Mouse (Mus musculus) lung, adult 2 months (tissue): ENCODE measurements around the gene Perm1. TPM values are rescaled to one million over a fixed set of nuclear protein-coding genes. Genes with fewer than 3 reads are reported as not detected.

Experiments used
- DNase-seq: peaks from one replicate; pipeline ENCODE4 v3.0.0; 2022
- H3K4me1 ChIP-seq: fragments of 200-500 bp; 2 replicates; pipeline ENCODE4 v1.6.1; 2011; ENCODE audit warnings: low read length; ENCODE audit not compliant: control insufficient read depth, insufficient read depth
- H3K4me3 ChIP-seq: fragments of 200-500 bp; replicated peaks from 2 replicates; pipeline ENCODE3; 2011; ENCODE audit warnings: low read depth, mild to moderate bottlenecking, control low read depth, low read length; ENCODE audit errors: extremely low read depth
- CTCF ChIP-seq: fragments of 200-500 bp; IDR thresholded peaks from 2 replicates; pipeline ENCODE4 v1.5.1; 2011; ENCODE audit warnings: mild to moderate bottlenecking, low read length, control low read depth; ENCODE audit not compliant: insufficient read depth
- POLR2A ChIP-seq: fragments of 200-500 bp; IDR thresholded peaks from 2 replicates; pipeline ENCODE4 v1.6.1; 2011; ENCODE audit warnings: low read depth, mild to moderate bottlenecking, control low read depth, low read length, borderline replicate concordance; ENCODE audit errors: extremely low read depth
- WGBS: fragments of 180-500 bp; shearing (Covaris S2); methylation state at CpG from one replicate; pipeline ENCODE4 v1.1.7; 2018; 5-methylcytosine and 5-hydroxymethylcytosine counted together
- polyA plus RNA-seq: library from polyadenylated mRNA; depleted of rRNA; stranded (reverse); fragments of >200 nt; gene quantifications from 2 replicates; pipeline ENCODE4 v1.2.3, GENCODE M21; 2012

Gene Perm1
- polyA plus RNA-seq, 1 experiment, result 6.0 TPM

DNA sequence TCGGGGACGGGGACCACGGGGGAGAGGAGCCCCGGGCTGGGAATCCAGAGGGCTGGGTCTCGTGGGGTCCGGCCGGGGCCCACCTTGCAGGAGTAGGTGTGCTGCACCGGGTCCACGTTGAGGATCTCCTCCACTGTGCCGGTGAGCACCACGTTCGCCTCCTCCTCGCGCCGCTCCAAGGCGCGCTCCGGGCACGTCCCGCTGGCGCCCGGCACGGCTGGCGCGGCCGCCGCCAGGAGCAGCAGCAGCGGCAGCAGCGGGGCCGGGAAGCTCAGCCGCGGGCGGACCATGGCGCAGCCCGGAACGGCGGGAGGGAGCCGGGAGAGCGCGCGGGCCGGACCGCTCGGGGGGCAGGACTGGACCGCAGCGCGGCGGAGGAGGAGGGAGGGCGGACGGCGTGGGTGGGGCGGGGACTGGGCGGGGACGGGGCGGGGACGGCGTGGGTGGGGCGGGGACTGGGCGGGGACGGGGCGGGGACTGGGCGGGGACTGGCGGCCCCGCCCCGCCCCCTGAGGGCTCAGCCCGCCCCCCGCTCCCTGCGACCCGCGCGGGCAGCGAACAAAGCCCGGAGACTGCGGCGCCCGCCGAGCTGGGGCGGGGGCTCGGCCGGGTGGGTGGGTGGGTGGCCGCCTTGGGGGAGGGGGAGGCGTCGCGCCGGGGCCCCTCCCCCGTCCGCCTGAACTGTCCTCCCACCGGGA is 18.4 kb upstream of the Perm1 start, which contains the start of gene Agrn:
Agrn (minus strand) TSS at position 358 of the 698 bp plus-strand sequence.
- Histone ChIP-seq H3K4me3 (peak within 1 kb of the TSS; percentile 84), H3K4me1 (peaks cover 4% of the 10 kb centered on the region; the same call in 1 of the 2 replicates)
- 2% methylated on average over 53 of the region's 88 CpGs for WGBS
- peak; percentile 72 for DNase-seq
- TF ChIP-seq CTCF, result no peak
- TF ChIP-seq POLR2A, result peak; percentile 57; the same call in 1 of the 2 replicates

DNA sequence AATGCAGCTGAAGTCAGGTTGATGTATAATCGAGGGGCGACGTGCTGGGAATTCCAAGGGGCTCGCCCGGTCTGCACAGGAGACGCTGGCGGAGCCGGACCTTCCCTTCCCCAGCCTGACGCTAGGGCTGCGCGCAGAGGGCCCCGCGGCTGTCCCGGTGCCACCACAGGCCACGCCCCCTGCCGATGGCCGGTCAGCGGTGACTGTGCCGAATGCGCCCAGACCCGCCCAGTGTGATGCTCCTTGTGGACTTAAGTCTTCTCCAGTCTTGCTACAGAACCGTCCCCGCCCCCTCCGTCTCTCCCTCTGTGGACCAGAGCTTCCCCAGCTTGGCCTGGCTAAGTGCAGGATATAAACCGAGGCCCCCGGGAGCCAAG is 17.9 kb upstream of the Perm1 start:
- under 1% methylated on average over 26 of the region's 26 CpGs for WGBS

DNA sequence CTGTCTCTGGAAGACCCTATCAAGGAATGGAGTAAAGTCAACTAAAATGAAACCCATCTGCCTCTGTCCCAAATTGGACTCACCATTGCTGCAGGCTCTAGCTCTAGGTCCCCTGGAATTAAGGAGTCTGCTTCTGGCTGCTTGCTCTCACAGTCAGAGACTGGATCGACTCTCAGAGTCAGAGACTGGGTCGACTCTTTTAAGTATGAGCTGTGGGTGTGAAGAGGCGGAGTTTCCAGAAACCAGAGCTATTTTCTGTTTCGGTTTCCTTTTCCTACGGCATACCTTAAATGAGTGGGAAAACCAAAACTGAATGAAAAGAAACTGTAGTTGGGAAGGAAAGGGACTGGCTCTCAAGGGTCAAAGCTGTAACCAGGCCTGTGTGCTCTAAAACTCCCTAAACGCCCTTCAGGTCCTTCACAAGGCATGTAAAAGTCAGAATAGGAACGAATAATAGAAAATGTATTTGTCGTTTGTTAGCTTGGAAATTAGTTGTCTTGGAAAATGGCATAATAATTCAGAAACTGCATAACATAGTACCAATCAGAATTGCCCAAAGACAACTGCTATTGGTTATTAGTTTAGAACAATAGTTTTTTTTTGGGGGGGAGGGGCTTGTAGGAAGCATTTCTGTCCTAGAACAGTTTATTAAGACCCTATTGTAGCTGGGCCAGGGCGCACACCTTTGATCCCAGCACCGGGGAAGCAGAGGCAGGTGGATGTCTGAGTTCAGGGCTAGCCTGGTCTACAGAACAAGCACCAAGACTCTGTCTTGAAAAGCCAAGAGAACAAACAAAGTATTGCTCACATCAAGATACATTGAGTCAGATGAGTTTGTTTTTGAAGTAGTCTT is 14.8 kb upstream of the Perm1 start, which contains the start of gene Isg15:
Isg15 (minus strand) TSS at position 196 of the 853 bp plus-strand sequence.
- Histone ChIP-seq H3K4me3 (peak within 1 kb of the TSS; percentile 63), H3K4me1 (peaks cover 9% of the 10 kb centered on the region)
- DNase-seq, result no peak
- peak; percentile 50; the same call in 1 of the 2 replicates for TF ChIP-seq POLR2A
- TF ChIP-seq CTCF, result no peak
- WGBS, result 33% methylated on average over 10 of the region's 10 CpGs

More for the DNA sequence above, 17.9 kb upstream of the Perm1 start:
- Histone ChIP-seq H3K4me3 (peak overlapping the region; percentile 84), H3K4me1 (peaks cover 4% of the 10 kb centered on the region; the same call in 1 of the 2 replicates)
- TF ChIP-seq POLR2A, result peak; percentile 46; the same call in 1 of the 2 replicates
- no peak for TF ChIP-seq CTCF
- peak; percentile 81 for DNase-seq

DNA sequence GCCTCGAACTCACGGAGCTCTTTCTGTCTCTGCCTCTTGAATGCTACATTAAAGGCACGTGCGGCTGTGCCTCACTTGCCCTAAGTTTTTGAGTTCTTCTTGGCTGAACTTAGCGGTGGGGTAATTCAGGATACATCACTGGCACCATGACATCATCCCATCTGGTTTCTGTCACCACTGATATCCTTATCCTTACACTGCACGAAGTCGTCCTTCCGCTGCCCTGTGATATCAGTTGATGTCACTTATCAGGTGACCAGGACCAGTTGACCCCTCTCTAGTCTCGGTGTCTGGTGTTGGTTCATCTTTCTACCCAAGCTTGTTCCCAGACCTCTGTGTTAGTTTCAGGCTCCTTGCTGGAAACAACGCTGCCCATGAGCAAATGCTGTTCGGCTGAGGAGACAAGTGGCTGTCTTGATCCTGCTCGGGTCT is 13.2 kb upstream of the Perm1 start:
- H3K4me3 ChIP-seq, result peak overlapping the region; percentile 52
- H3K4me1 ChIP-seq, result peaks cover 7% of the 10 kb centered on the region
- DNase-seq, result no peak
- 39% methylated on average over 12 of the region's 12 CpGs for WGBS
- TF ChIP-seq POLR2A, result no peak
- no peak for TF ChIP-seq CTCF

DNA sequence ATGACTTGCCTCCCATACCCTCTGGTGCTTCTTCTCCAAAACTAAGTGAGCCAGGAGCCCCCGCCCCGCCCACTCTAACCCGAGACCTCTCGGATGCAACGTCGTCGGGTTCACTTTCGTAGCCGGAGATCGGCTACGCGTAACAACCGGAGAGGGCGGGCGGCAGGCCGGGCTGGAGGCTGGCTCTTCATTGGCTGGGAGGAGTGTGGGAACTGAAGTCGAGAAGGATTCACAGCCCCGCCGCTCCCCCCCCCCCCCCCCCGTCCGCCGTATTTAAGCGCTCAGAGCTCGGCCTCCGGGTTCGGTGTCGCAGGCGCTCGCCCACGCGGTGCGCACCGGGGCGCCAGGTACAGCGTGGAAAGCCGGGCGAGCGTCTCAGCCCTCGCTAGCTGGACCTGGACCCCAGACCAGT is 12.7 kb upstream of the Perm1 start, which contains the start of gene AW011738:
AW011738 (plus strand) TSS at position 304 of the 412 bp plus-strand sequence.
- 0% methylated on average over 36 of the region's 39 CpGs for WGBS
- TF ChIP-seq CTCF (no peak), POLR2A (peak; percentile 69)
- Histone ChIP-seq H3K4me3 (peak within 1 kb of the TSS; percentile 87), H3K4me1 (peaks cover 7% of the 10 kb centered on the region)
- DNase-seq, result peak; percentile 61

DNA sequence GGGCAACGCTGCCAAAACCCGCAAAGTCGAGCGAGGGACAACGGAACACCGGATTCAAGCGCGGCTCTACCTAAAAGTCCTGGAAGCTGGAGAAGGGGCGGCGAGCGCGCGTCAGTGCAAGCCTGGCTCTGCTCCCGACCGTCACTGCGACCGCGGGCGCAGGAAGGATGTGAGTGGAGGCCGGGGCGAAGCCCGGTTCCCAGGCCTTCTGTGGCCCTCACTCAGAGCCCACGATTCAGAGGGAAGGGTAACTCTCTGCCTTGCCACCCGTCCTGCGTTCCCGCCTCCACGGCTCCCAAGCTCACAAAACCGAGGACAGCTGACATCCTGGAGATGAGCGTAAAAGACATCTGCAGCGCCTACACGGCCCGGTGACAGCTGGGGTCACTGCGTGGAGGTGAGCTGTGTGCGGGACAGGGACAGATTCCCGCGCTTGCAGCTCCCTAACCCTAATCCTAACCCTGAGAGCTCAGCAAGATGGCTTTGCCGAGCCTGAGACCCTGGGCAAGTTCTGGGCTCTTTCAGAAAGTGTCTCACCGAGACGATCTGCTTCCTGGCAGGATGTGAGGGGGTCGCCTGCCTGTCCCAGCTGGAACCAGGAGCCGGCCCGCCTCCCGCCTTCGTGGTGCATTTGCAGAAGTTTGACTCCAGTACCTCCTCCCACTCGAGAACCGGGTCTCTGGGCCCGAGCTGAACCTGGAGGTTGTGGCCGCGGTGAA is 12.1 kb upstream of the Perm1 start:
- WGBS, result under 1% methylated on average over 49 of the region's 49 CpGs
- Histone ChIP-seq H3K4me1 (peaks cover 7% of the 10 kb centered on the region), H3K4me3 (peak overlapping the region; percentile 87)
- DNase-seq, result no peak
- TF ChIP-seq POLR2A (no peak), CTCF (no peak)

DNA sequence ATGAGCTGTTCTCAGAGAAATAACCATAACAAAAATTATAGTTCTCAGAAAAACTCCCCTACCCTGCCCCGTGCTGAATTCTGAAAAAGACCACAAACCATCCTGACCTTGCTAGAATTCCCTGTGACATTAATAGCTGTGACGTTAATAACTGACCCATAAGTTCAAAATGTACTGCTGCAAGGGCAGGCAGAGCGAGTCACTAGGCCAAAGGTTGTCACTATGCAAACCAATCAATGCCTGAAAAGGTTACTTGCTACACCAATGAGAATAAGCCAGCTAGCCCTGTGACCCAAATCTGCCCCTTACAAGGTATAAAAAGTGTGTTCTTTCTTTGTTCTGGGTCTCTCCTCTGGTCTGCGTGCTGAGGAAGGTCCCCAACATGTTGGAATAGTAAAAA is 6.8 kb upstream of the Perm1 start:
- peaks cover 5% of the 10 kb centered on the region for H3K4me1 ChIP-seq
- 90% methylated on average over 4 of the region's 4 CpGs for WGBS
- no peak for DNase-seq
- no peak overlapping the region for H3K4me3 ChIP-seq
- no peak for TF ChIP-seq CTCF

DNA sequence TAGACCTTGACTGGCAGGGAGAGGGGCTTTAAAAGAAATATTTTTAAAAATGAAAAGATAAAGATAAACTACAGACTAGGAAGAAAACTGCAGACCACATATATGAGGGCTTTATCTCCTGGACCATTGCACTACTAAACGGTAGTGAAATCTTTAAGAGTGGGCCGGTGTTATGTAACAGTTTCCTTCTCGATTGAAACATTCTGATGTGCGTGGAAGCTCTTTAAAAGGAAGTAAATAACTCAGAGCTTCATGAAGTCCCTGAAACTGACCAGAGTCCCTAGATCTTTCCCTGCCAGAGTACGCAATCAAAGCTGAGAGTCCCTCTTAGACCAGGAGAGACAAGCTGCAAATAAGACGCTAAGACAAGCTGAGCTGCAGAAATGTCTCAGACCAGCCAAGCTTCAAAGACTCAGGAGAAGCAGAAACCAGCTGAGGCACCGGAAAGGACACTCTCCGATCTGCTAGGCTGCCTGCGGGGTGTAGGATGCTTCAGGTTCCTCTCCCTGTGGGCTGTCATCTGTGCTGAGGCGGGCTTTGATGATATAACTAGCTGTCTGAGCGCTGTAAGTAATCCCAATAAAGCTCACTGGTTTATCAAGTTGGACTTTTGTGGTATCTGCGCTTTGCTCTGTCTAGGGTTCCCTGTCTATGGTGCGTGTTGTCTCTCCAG is 5.6 kb upstream of the Perm1 start:
- peaks cover 2% of the 10 kb centered on the region; the same call in 1 of the 2 replicates for H3K4me1 ChIP-seq
- WGBS, result 60% methylated on average over 13 of the region's 13 CpGs
- no peak overlapping the region for H3K4me3 ChIP-seq
- no peak for DNase-seq
- TF ChIP-seq CTCF, result no peak
- TF ChIP-seq POLR2A, result no peak
